Mouse (Mus musculus) liver, embryonic 14.5 days (tissue): ENCODE measurements around the gene Hspa1b.

Experiments
- CTCF ChIP-seq: IDR thresholded peaks from 2 replicates; pipeline ENCODE4 v1.5.1; 2016; ENCODE audit warnings: antibody characterized with exemption, low read depth, control low read depth
- EP300 ChIP-seq: IDR thresholded peaks from 2 replicates; pipeline ENCODE4 v1.6.1; 2016; ENCODE audit warnings: antibody characterized with exemption, low read depth

DNA sequence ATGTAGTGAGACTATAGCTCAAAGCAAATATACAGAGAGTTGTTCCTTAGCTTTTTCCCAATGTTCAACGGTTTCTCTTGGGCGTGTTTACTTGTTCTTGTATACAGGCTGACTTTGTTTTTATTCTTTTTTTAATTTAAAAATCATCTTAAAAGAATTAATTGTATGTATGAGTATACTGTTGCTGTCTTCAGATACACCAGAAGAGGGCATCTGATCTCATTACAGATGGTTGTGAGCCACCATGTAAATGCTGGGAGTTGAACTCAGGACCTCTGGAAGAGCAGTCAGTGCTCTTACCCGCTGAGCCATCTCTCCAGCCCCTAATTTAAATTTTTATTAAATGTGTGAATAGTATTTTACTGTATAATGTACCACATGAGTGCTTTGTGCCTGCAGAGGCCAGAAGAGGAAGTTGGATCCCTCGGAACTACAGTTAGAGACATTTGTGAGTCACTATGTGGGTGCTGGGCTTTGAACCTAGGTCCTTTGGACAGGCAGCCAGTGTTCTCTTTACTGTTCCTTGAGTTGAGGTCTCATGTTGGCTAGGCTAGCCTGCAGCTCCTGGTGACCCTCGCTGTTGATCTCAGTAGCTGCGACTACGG, 48.5 kb upstream of the Hspa1b start:
- peak; percentile 14; the same call in 1 of the 2 replicates for TF ChIP-seq CTCF
- no peak for TF ChIP-seq EP300
